Mouse (Mus musculus) skeletal muscle tissue, postnatal 0 days (tissue): ENCODE measurements around the gene Atp6v1a. TPM values are rescaled to one million over a fixed set of nuclear protein-coding genes. Genes with fewer than 3 reads are reported as not detected.

Source experiments
- polyA plus RNA-seq: library from polyadenylated mRNA; unstranded; fragments of >200 nt; fragmentation: Nextera tagmentation; extraction: Ambion mirVana; gene quantifications from 2 replicates; pipeline ENCODE4 v1.2.1, GENCODE M21; 2015

Atp6v1a gene
- polyA plus RNA-seq = 25.1 and 25.4 TPM in 2 replicates

GRCm38 (mm10) chr16:44139536-44140185 lies at the start of gene Atp6v1a, which contains the start of gene Naa50:
Gene Atp6v1a, minus strand, starts transcription at chr16:44139705.
Gene Naa50, plus strand, starts transcription at chr16:44139830.

GRCm38 (mm10) chr16:44173155-44173941 lies 33.8 kb upstream of the Atp6v1a start, which contains the start of gene Usf3:
Gene Usf3, plus strand, starts transcription at chr16:44173246.

GRCm38 (mm10) chr16:44063025-44063894 lies 76.2 kb downstream of the Atp6v1a start, which contains the start of gene Gramd1c:
Gene Gramd1c, minus strand, starts transcription at chr16:44063345.

Other genes with a start within 250 kb of the Atp6v1a start
- 5.9 and 6.2 TPM in 2 replicates for gene Ccdc191, start 249.9 kb downstream of the Atp6v1a start, polyA plus RNA-seq
- gene Qtrt2, start 212.9 kb downstream of the Atp6v1a start, polyA plus RNA-seq = 6.6 and 6.7 TPM in 2 replicates
- 0.08 and 0.10 TPM in 2 replicates for gene Zdhhc23, start 159.9 kb downstream of the Atp6v1a start, polyA plus RNA-seq
- 1.1 and 1.2 TPM in 2 replicates for gene Gramd1c, start 76.4 kb downstream of the Atp6v1a start, polyA plus RNA-seq
- 208 and 221 TPM in 2 replicates for gene Naa50, start 125 bp upstream of the Atp6v1a start, polyA plus RNA-seq
- gene Usf3, start 33.5 kb upstream of the Atp6v1a start, polyA plus RNA-seq = 4.8 and 5.2 TPM in 2 replicates
- gene Sidt1, start 193.5 kb upstream of the Atp6v1a start, polyA plus RNA-seq = 0.16 and 0.53 TPM in 2 replicates
- gene Spice1, start 207.4 kb upstream of the Atp6v1a start, polyA plus RNA-seq = 11.0 and 11.1 TPM in 2 replicates